Mouse (Mus musculus): ENCODE data around the gene Map2k1.
"Not testable (repeated sequence)": the region's sequence is repeated elsewhere in the genome, so short reads cannot be mapped to it uniquely, and the experiment has no call there.

The Map2k1 gene

DNA sequence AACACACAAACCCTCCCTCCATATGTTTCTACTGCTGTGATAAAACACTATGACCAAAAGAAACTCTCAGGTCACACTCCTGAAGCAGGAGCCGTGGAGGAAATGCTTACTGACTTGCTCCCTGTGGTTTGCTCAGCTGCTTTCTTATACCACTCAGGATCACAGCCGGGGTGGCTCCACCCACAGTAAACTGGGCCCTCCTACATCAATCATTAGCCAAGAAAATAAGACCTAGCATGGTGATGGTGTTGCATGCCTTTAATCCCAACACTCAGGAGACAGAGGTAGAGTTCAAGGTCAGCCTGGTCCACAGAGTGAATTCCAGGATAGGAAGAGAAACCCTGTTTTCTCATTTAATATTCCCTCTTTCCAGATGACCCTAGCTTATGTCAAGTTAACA lies 53.5 kb downstream of the Map2k1 start:
- DNase-seq: no peak

DNA sequence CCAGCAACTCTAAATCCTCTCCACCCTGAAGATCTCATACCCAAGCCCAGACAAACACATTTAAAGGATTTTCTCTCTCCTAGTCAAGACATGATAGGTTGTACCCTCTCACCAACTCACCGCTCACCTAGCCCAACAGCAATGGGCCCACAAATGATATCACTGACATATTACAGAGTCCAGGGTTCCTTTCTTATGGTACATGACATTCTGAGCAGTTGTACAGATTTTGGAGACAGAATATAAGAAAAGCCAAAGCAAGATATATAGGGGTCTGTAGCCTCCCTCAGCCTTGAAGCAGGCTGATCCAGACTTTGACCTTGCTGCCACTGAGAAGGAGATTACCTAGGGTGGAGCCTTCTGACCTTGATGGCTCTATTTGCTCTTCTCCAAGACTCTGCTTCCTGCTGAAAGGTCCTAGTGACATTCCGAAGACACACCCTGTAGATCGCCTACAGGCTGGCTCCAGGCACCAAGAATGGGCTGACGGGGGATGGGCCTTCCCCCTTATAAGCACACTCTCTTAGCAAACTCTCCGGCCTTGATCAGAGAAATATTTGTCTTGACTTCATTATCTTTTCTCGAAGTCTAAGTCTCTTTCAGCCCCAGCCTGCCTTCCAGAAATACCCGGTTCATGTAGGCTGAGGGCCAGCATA lies 54.5 kb downstream of the Map2k1 start:
- not testable (repeated sequence) for DNase-seq

DNA sequence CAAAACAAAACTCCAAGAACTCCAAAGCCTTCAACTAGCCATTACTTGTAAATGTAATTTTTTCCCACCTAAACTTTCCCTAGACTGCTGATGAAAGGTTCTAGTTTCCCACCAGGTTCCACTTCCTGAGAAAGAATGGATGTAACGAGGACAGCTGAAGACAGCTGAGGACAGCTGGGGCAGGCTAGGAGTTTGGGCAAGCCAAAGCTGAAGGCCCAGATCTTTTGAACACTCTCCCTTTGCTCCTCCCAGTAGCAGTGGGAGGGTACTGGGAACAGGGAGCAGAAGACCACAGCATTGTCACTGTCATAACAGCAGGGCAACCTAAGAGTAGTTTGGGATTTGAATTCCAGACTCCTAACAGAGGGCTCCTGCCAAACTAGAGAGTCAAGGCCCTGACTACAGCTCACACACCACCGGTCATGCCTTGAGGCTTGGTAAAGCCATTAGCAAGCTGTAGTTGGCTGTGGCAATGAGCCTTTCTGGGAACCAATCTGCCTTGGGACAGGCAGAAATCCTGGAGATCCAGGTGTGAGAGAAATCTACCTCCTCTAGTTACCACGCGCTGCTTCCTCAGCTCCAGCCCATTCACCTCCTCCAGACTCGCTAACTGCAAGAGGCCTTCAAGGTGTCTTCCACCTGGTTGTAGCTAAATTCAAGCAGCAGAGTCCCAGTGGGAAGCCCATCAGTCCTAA lies 55.2 kb downstream of the Map2k1 start:
- no peak for DNase-seq

DNA sequence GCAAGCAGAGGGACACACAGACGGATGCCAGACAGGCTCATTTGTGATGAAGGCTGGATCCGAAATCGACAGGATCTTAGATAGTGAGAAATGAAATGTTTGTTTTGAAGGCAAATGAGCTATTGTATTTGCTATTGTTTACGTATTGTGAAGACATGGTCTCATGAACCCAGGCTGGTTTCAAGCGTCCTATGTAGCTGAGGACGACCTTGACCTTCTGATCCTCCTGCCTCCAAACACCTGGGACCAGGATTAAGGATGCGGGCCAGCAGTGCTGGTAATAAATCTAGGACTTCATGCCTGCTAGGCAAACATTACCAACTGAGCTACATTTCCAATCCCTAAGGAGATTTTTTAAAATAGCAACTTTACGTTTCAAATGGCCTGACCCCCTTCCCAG lies 55.9 kb downstream of the Map2k1 start:
- no peak for DNase-seq

DNA sequence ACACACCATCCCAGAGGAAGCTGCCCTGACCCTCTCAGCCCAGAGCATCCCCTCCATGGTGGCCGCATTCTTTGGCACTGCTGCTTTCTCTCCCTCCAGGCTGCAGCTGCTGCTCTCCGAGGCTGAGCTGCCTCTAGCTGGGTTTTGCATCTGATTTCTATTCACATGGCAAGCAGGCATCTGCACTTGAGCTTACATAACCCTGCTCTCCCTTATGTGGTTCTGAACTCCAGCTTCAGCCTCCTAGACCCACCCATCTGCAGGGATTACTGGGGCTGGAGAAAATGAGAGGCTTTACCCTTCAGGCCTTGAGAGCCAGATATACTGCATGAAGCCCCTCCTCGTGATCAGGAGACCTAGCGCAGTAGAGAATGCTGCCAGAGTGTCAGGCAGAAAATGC lies 57.9 kb downstream of the Map2k1 start:
- peak; percentile 48 for DNase-seq

DNA sequence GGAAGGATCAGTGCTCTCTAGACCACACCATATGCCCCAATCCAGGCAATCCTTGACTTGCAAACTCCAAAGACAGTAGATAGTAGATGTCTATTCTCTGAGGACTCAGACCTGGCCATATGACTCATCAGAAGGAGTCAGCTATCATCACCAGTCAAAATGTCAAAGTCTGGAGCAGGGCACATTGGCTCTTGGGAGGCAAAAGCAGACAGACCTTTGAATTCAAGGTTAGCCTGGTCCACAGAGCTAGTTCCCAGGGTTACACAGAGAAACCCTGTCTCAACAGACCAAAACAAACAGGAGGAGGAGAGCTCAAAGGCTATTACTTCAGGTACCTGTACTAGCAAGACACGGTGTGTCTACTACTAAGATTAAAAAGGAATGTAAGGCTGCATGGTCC lies 59.6 kb downstream of the Map2k1 start:
- DNase-seq: no peak

DNA sequence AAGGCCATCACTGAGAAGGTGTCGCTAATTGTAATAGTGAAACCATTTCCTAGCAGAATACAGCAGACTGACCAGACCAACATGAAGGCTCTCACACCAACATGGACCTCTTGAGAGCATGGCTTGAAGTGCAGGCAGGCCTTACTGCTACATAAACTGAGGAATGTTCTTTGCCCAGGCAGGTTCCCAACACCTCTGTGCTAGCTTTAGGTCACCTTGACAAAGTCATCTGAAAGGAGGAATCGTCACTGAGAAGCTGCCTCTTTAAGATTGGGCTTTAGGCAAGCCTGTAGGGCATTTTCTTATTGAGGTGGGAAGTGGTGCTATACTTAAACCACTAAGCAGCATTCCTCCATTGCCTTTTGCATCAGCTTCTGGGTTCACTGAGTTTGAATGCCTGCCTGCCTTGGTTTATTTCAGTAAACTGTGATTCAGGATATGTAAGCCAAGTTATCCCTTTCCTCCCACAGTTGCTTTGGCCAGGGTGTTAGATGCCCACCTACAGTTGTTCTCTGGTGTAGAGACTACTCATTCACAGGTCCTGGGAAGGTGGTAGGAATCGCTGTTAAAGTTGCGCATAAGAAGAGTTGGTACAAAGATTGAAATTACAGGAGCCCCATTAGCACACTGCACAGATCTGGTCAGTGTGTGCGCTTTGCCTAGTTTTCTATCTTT lies 69.1 kb downstream of the Map2k1 start:
- no peak for DNase-seq

DNA sequence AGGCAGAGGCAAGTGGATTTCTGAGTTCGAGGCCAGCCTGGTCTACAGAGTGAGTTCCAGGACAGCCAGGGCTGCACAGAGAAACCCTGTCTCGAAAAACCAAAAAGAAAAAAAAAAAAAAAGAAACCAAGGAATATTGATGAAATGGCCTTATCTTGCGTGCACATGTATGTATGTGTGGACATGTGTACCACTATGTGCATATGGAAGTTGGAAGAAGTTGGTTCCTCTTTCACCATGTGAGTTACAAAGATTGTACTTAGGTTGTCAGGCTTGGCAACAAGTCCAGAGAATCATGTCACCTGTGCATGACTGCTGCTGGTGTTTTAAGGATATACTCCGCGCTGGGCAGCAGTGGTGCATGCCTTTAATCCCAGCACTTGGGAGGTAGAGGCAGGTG lies 70.1 kb downstream of the Map2k1 start:
- DNase-seq: not testable (repeated sequence)

DNA sequence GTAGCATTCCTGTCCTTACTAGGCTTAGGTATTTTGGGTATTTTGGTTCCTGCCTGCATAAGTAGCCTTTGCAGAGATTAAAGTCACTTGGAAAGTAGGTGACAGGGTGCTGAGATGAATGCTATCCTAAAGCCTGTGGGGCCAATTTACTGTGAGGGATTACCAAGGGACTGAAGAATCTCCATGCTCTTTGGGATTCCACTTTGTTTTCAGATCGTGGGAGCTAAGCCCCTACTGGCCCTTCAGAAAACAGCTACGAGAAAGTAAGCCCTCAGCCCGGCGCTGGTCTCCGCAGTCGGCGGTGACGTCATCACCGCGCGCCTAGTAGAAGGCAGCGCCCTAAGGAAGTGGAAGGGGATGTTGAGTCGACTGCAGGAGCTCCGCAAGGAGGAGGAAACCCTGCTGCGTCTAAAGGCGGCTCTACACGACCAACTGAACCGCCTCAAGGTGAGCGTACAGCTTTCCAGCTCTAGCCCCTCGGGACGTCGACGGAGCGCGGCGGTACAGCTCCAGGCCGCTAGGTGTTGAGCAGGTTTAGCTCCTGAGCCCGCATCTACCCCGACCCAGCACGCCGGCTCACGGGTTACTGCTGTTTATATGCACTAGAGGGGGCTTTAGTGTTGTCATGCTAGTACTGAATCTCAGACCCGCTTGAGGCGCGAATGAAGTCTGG lies 74.3 kb downstream of the Map2k1 start, which contains the start of gene Snapc5:
TSS of gene Snapc5 (plus strand) at position 301 of the 673 bp plus-strand sequence.
- peak; percentile 91 for DNase-seq

DNA sequence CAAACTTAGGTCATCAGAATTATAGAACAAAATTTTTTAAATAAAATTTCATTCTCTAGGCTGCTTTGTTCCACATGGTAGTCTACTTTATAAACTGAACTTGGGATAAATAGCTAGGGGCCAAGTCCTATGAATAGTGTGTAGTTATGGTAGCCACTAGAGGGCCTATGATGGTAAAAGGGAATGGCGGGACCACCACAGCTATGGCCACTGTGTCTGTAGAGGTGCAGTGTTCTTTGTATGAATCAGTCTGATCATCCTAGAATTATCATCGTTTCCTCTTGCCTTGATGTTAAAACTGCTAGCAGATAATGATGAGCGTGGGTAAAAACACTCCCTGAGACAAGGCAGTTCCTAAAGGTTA lies 74.8 kb downstream of the Map2k1 start:
- DNase-seq: no peak

DNA sequence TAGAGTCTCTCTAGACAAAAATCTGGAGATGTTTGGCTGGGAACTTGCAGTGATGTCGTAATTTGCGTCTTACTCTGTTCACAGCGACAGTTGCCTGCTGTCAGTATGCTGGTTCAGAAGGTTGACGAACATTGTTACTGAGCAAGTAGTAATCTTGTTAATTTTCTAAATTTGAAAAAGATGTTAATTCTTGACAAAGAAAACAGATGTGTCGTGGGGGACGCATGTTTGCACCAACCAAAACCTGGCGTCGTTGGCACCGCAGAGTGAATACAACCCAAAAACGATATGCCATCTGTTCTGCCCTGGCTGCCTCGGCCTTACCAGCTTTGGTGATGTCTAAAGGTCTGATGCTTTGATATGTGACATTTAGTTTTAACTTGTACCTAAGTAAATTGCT lies 78.1 kb downstream of the Map2k1 start:
- DNase-seq: no peak

DNA sequence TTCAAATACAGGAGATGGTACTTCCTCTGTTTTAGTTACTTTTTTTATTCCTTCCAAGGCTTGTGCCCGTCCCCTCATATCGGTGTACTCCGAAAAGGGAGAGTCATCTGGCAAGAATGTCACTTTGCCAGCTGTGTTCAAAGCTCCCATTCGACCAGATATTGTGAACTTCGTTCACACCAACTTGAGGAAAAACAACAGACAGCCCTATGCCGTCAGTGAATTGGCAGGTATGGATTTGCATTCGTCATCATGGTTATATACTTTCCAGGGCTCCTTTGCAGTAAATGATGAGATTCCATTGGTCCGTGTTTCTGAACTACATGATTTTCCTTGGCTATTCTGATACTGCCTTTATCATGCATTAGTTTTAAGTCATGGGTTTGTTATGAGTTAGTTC lies 78.7 kb downstream of the Map2k1 start:
- no peak for DNase-seq

DNA sequence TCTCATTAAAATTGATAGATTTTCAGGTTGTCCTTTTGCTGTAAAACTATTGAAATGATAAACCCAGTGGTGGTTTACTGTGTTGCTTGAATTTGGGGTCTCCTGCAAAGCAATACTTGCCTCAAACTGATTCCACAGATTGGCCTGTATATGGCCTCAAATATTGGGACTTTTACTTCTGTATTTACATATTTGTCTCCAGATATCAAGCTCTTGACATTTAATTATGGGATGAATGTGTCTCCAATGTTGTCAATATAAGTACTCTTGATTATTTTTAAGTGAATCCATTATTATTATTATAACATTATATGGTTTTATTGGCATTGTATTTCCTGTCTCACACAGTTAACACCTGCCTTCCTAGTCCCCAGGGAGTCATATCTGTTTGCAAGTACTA lies 79.1 kb downstream of the Map2k1 start:
- no peak for DNase-seq

DNA sequence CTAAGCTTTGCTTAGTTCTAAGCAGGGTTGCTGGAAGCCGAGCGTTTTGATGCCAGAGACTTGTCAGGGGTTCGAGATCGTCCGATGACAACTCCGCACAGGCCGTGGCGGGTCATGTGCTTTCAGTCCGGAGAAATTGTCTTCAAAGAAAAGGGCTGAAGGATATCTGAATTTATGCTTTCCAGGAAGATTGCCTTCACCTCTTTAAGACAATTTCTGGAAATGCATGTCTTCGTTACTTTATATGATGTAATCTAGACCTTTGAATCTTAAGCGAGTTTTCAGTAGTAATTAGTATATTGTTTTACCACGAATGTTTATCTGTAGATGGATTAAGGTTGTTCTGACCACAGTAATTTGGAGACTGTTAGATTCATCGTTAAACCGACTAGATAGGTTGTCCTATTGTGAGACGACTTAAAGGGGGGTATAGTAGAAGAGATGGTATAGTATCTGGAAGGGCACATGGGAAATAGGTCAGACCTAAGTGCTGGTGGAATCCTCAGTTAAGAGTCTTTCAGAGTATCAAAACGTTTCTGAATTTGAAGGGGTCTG lies 79.7 kb downstream of the Map2k1 start:
- no peak for DNase-seq

DNA sequence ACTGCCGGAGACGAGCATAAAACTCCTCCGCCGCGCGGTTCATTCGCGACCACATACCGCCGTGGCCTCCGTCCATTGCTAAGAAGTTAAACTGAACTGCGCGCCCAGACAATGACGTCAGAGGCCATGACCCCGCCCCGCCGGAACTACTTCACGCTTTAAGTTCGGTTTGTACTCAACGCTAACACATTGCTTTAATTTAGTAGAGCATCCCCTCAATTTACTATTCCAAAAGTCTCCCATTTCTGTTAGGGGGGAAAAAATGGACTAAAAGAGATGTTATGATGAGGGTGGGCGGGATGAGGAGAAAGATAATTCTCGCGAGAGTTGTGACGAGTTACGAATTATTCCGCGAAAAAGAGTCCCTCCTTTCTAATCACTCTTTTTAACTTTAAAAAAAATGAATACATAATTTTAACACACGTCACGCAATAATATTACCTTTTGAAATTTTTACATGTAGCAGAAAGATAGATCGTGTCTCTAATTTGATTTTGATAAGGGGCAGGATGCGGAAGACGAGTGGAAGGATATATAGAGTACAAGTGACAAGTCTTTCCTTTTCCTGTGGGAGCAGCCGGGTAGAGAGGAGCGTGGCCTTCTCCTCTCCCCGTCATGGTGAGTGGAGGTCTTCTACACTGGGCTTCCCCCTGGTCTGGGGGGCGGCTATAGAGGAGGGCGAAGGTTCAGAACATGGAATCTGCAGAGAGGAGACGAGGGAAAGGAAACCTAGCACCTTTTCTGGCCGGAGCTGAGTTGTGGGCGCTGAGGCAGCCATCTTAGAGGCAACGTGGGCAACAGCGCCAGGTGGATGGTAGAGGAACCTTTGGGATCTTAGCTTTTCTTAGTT lies 80.4 kb downstream of the Map2k1 start, which contains the start of the genes Zwilch and Rpl4:
TSS of gene Zwilch (minus strand) at position 289 of the 850 bp plus-strand sequence.
TSS of gene Rpl4 (plus strand) at position 560 of the 850 bp plus-strand sequence.
- DNase-seq: peak; percentile 83

DNA sequence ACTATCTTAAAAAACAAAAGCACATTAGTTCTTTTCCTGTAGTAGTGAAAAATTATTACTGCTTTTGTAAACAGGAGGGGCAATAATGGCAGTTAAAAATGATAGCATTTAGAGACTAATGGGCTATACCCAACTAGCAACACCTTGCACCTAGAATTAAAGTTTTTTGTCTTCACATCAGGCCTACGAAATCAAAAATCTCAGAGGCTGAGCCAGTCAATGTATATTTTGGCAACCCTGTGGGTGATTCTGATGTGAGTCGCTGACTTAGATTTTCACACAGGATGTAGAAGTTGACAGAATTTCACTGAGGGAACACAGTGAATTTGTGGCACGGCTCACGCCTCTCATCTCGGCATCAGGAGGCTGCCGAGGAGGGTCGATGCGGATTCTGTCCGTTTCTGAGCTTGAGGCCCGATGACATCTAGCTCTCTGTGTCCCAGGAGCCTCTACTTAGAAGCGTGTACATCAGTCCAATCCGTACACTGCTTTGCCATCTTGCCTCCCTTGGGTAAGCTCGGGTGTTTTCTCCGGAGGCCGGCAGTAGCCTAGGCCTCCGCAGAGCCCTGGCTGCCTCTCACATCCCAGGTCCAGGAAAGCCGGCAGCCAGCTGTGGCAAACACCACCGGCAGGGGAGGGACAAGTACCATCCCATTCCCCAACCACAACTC lies 81.2 kb downstream of the Map2k1 start:
- DNase-seq: no peak

DNA sequence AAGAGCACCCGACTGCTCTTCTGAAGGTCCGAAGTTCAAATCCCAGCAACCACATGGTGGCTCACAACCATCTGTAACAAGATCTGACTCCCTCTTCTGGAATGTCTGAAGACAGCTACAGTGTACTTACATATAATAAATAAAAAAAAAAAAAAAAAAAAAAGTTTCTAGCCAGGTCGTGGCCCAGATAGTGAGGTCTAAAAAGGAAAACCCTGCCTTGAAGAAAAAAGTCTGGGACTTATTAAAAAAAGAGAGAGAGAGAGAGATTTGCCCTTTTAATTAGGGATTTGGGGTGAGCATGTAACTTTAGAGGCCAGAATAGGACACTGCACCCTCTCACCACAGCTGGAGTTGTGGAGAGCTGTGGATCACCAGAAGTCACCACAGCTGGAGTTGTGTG lies 83.5 kb downstream of the Map2k1 start:
- DNase-seq: not testable (repeated sequence)

DNA sequence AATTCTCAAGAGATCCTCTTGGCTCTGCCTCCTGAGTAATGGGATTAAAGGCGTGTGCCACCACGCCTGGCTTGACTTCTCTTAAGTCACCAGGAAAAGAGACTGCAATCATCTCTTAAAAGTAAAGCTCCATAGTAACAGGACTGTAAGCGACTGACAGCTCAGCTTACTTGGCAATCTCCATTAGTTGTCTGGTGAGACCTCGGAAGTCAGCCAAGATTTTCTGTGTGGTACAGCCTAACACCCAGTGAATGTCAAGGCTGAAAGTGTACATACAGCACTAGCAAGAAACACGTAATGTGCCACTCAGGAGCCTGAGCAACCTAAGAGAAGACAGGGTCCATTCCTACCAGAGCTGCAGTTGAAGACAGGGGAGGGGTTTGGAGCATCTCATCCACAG lies 93.0 kb downstream of the Map2k1 start:
- DNase-seq: no peak

DNA sequence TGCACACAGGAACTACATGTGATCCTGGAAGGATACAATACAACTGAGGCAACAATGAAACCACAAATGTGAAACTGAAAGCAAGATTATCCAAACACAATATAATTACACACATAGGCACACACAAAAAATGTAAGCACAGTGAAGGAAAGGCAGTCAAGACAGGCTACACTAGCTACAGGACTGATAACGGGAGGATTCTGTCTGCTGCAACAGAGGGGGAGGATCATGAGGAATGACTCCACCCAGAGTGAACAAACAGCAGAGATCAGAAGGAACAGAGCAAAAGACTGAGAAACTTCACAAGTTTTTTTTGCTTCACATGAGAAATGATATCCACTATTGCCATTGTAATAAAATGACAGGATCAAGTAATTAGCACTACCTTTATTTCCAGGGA lies 96.8 kb downstream of the Map2k1 start:
- DNase-seq: no peak

DNA sequence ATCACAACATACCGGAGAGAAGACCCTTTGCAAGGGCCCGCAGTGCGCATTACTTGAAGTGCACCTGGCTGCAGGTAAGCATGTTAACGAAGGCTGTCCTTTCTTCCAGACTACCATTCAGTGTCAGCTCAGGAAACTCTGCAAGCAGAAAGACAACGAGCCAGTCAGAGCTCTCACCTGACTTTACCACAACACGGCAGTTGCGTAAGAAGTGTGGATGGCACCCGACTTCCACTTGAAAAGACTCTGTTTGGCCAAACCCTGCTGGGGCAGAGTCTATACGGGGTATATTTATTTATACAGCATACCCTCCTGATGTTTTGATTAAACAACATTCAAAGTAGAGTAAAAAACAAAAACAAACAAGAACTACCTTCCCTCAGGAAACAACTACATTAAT lies 113.6 kb downstream of the Map2k1 start:
- no peak for DNase-seq

DNA sequence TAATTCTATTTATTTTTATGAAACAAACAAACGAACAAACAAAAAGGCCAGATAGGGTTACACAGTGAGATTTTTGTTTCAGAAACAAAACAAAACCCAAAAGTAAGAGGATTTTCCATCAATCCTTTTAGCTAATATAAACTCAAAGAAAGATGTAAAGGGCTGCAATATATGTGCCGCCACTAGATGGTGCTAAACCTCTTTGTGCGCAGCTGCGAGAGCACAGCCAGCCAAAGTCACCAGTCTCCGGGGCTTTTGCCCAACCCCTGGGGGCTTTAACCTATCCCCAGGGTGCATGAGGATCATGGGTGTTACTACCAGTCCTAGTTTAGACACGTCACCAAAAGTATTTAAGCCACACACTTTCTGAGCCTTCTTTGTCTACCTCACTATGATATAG lies 114.5 kb downstream of the Map2k1 start:
- peak; percentile 56 for DNase-seq

Data from right cerebral cortex, postnatal 14 days (tissue).